Mouse (Mus musculus): ENCODE data around the gene Cenpn.
A peak's percentile ranks its signal among the peaks of the same experiment; 100 is the strongest.

Cenpn gene

GRCm38 (mm10) chr8:116921337-116922059 is at the start of gene Cenpn, which contains the start of gene Cmc2:
Cenpn (plus strand) TSS chr8:116921730.
Cmc2 (minus strand) TSS chr8:116921455.
- peak; percentile 88 for DNase-seq (ENCODE audit: low spot score)

GRCm38 (mm10) chr8:116872761-116873342 is 48.7 kb upstream of the Cenpn start:
- peak; percentile 6 for DNase-seq (ENCODE audit: low spot score)

- no peak for DNase-seq (ENCODE audit: low spot score)
Observed at GRCm38 (mm10) chr8:116873586-116873985, 47.9 kb upstream of the Cenpn start.

GRCm38 (mm10) chr8:116873986-116874385 is 47.5 kb upstream of the Cenpn start:
- DNase-seq (ENCODE audit: low spot score): no peak

- DNase-seq (ENCODE audit: low spot score): no peak
Observed at GRCm38 (mm10) chr8:116875798-116876450, 45.6 kb upstream of the Cenpn start.

GRCm38 (mm10) chr8:116881396-116881795 is 40.1 kb upstream of the Cenpn start:
- no peak for DNase-seq (ENCODE audit: low spot score)

- DNase-seq (ENCODE audit: low spot score): no peak
Observed at GRCm38 (mm10) chr8:116887813-116888212, 33.7 kb upstream of the Cenpn start.

GRCm38 (mm10) chr8:116891446-116891845 is 30.1 kb upstream of the Cenpn start:
- no peak for DNase-seq (ENCODE audit: low spot score)

- DNase-seq (ENCODE audit: low spot score): no peak
Observed at GRCm38 (mm10) chr8:116892130-116892529, 29.4 kb upstream of the Cenpn start.

- no peak for DNase-seq (ENCODE audit: low spot score)
Observed at GRCm38 (mm10) chr8:116892636-116893035, 28.9 kb upstream of the Cenpn start.

GRCm38 (mm10) chr8:116893938-116894337 is 27.6 kb upstream of the Cenpn start:
- no peak for DNase-seq (ENCODE audit: low spot score)

- DNase-seq (ENCODE audit: low spot score): no peak
Observed at GRCm38 (mm10) chr8:116895521-116895920, 26.0 kb upstream of the Cenpn start.

- no peak for DNase-seq (ENCODE audit: low spot score)
Observed at GRCm38 (mm10) chr8:116904736-116905135, 16.8 kb upstream of the Cenpn start.

- DNase-seq (ENCODE audit: low spot score): peak; percentile 36
Observed at GRCm38 (mm10) chr8:116905252-116905651, 16.3 kb upstream of the Cenpn start.

- DNase-seq (ENCODE audit: low spot score): no peak
Observed at GRCm38 (mm10) chr8:116905836-116906235, 15.7 kb upstream of the Cenpn start.

GRCm38 (mm10) chr8:116921005-116921336 is 559 bp upstream of the Cenpn start:
- no peak for DNase-seq (ENCODE audit: low spot score)

GRCm38 (mm10) chr8:116922060-116922757 is 679 bp downstream of the Cenpn start:
- DNase-seq (ENCODE audit: low spot score): no peak

- DNase-seq (ENCODE audit: low spot score): peak; percentile 43
Observed at GRCm38 (mm10) chr8:116923526-116923925, 2.0 kb downstream of the Cenpn start.

- DNase-seq (ENCODE audit: low spot score): peak; percentile 58
Observed at GRCm38 (mm10) chr8:116927880-116928279, 6.3 kb downstream of the Cenpn start.

- no peak for DNase-seq (ENCODE audit: low spot score)
Observed at GRCm38 (mm10) chr8:116928588-116928987, 7.1 kb downstream of the Cenpn start.

- DNase-seq (ENCODE audit: low spot score): no peak
Observed at GRCm38 (mm10) chr8:116934976-116935375, 13.4 kb downstream of the Cenpn start.

GRCm38 (mm10) chr8:116935506-116935905 is 14.0 kb downstream of the Cenpn start:
- no peak for DNase-seq (ENCODE audit: low spot score)

Data from T-cell, adult 2 months (primary cell).